ENCODE assay signal across 10 mouse cellular contexts in the genomic region with DNA sequence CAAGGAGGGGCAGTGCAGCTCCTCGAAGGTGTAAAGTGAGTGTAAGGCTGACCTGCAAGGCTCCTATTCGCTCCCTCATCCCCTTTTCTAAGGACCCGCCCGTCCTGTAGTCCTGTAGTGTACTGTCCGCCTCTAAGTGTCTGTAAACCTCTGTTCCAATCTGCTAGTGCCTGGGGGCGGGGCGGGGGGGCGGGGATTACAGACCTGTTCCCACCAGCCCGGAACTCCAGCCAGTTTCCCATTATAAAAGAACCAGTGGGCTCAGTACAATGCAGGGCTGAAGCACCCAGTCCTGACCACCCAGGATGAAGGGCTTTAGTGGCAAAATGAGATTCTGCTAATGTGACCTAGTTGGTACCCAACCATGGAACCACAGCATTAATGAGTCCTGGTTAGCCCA. TPM values are rescaled to one million over a fixed set of nuclear protein-coding genes. Genes with fewer than 3 reads are reported as not detected.
DNase-seq lines count a peak whose midpoint lies in the region; ATAC-seq lines count a peak whose summit lies in the region.
"Had no signal": no experiment of that assay in that cellular context is flagged by ENCODE, and none has a peak within 500 bp of the region (broad histone marks: within the 10 kb centered on the region; RNA-seq: fewer than 3 reads in every experiment).

No protein-coding gene starts in this region.

- peak overlapping the region; percentile 33 for H3K4me3 ChIP-seq in heart, embryonic 12.5 days
- H3K4me3 ChIP-seq in hindbrain, embryonic 11.5 days (ENCODE audit: low read depth, low read length), result no peak overlapping the region
- no peak overlapping the region for H3K4me3 ChIP-seq in midbrain, embryonic 12.5 days

- no peak for DNase-seq in heart, postnatal 14 days
- DNase-seq in ZHBTc4 (ENCODE audit: low read depth, low spot score), result peak; percentile 84
- no peak for DNase-seq in hindbrain, embryonic 11.5 days (ENCODE audit: low spot score)
- no peak for DNase-seq in urinary bladder, postnatal 14 days (ENCODE audit: low spot score)
- DNase-seq in right cerebral cortex, postnatal 25 days, result no peak
- no peak for DNase-seq in adrenal gland, postnatal 14 days
- DNase-seq: cerebellum, adult 18-20 months had no signal

- WGBS in heart, embryonic 12.5 days, result 22% methylated on average over 9 of the region's 9 CpGs
- 34% methylated on average over 9 of the region's 9 CpGs for WGBS in hindbrain, embryonic 11.5 days
- 35% methylated on average over 9 of the region's 9 CpGs for WGBS in midbrain, embryonic 12.5 days

- intact Hi-C loops in heart, postnatal 14 days (cut with DNase I), result loop anchor here (10.0 kb wide), 1 partner anchor 266 kb away; a partner anchor contains a TSS

- H3K27me3 ChIP-seq in heart, embryonic 12.5 days (replicated peaks), result no peaks in the 10 kb centered on the region
- no peaks in the 10 kb centered on the region for H3K27me3 ChIP-seq in hindbrain, embryonic 11.5 days (ENCODE audit: control insufficient read depth, insufficient read depth, low read length)
- no peaks in the 10 kb centered on the region for H3K27me3 ChIP-seq in midbrain, embryonic 12.5 days
- H3K27me3 ChIP-seq: CH12.LX had no signal

- H3K27ac ChIP-seq in heart, embryonic 12.5 days (ENCODE audit: poor library complexity, severe bottlenecking), result peak overlapping the region; percentile 36; the same call in 1 of the 2 replicates
- 0 out of 2 replicates have a peak overlapping the region, but pooled peaks have one; percentile 10 for H3K27ac ChIP-seq in hindbrain, embryonic 11.5 days (ENCODE audit: low read depth, low read length)
- peak overlapping the region; percentile 54; the same call in 1 of the 2 replicates for H3K27ac ChIP-seq in midbrain, embryonic 12.5 days (replicated peaks)

- H3K36me3 ChIP-seq in heart, embryonic 12.5 days, result peaks cover 21% of the 10 kb centered on the region
- H3K36me3 ChIP-seq in hindbrain, embryonic 11.5 days (ENCODE audit: control insufficient read depth, insufficient read depth, low read length), result no peaks in the 10 kb centered on the region
- H3K36me3 ChIP-seq in midbrain, embryonic 12.5 days, result peaks cover 5% of the 10 kb centered on the region

- 0 out of 2 replicates have a peak, but pooled peaks have one; percentile 40 for ATAC-seq in heart, embryonic 12.5 days (ENCODE audit: insufficient number of reproducible peaks, low FRiP score)
- ATAC-seq in hindbrain, embryonic 11.5 days (ENCODE audit: low FRiP score), result no peak
- ATAC-seq in midbrain, embryonic 12.5 days (ENCODE audit: low FRiP score, low read depth), result peak; percentile 47

- H3K9me3 ChIP-seq in heart, embryonic 12.5 days (replicated peaks), result no peaks in the 10 kb centered on the region
- H3K9me3 ChIP-seq in hindbrain, embryonic 11.5 days (ENCODE audit: control insufficient read depth, low read length), result no peaks in the 10 kb centered on the region
- no peaks in the 10 kb centered on the region for H3K9me3 ChIP-seq in midbrain, embryonic 12.5 days

- peaks cover 32% of the 10 kb centered on the region for H3K4me1 ChIP-seq in heart, embryonic 12.5 days (replicated peaks)
- no peaks in the 10 kb centered on the region for H3K4me1 ChIP-seq in hindbrain, embryonic 11.5 days (replicated peaks; ENCODE audit: control insufficient read depth, insufficient read depth, low read length)
- peaks cover 8% of the 10 kb centered on the region for H3K4me1 ChIP-seq in midbrain, embryonic 12.5 days

- no peak overlapping the region for H3K9ac ChIP-seq in heart, embryonic 12.5 days
- H3K9ac ChIP-seq in hindbrain, embryonic 11.5 days (ENCODE audit: low read depth, low read length), result no peak overlapping the region
- H3K9ac ChIP-seq in midbrain, embryonic 12.5 days (replicated peaks), result no peak overlapping the region

- H3K4me2 ChIP-seq in heart, embryonic 12.5 days, result peak overlapping the region; percentile 56
- H3K4me2 ChIP-seq in hindbrain, embryonic 11.5 days (replicated peaks; ENCODE audit: low read depth, low read length), result no peak overlapping the region; the same call in 1 of the 2 replicates
- H3K4me2 ChIP-seq in midbrain, embryonic 12.5 days (replicated peaks), result no peak overlapping the region

RNA-seq across cellular contexts. Expression of a gene that starts 6.4 kb away (rescaled TPM):
- 51.3 and 52.2 TPM in 2 replicates for polyA plus RNA-seq in heart, embryonic 12.5 days (2016; fragmentation: Nextera tagmentation; extraction: Ambion mirVana)
- 10 to 100 TPM; 32.9 to 33.2 TPM for total RNA-seq in heart, postnatal 14 days (2021)
- 33.4 and 35.4 TPM in 2 replicates for polyA plus RNA-seq in hindbrain, embryonic 11.5 days (2014; fragmentation: Nextera tagmentation; extraction: Ambion mirVana)
- 29.5 and 33.5 TPM in 2 replicates for polyA plus RNA-seq in midbrain, embryonic 12.5 days (2016; fragmentation: Nextera tagmentation; extraction: Ambion mirVana)
- 83.9 and 86.1 TPM in 2 replicates for total RNA-seq in adrenal gland, postnatal 14 days (2021)

RNA-seq across cellular contexts. Expression of a gene that starts 12.5 kb away (rescaled TPM):
- not detected in 2 replicates for polyA plus RNA-seq in heart, embryonic 12.5 days (2016; fragmentation: Nextera tagmentation; extraction: Ambion mirVana)
- not detected for total RNA-seq in heart, postnatal 14 days (2021)
- polyA plus RNA-seq in hindbrain, embryonic 11.5 days (2014; fragmentation: Nextera tagmentation; extraction: Ambion mirVana), result not detected in 2 replicates
- not detected in 2 replicates for polyA plus RNA-seq in midbrain, embryonic 12.5 days (2016; fragmentation: Nextera tagmentation; extraction: Ambion mirVana)
- total RNA-seq in adrenal gland, postnatal 14 days (2021), result 0.59 TPM in 1 of 2 replicates, not detected in the other
- total RNA-seq: CH12.LX had no signal

RNA-seq across cellular contexts. Expression of a gene that starts 27.0 kb away (rescaled TPM):
- 40.1 and 42.6 TPM in 2 replicates for polyA plus RNA-seq in heart, embryonic 12.5 days (2016; fragmentation: Nextera tagmentation; extraction: Ambion mirVana)
- total RNA-seq in heart, postnatal 14 days (2021), result 10 to 100 TPM; 86.4 to 94.7 TPM
- 8.6 and 9.0 TPM in 2 replicates for polyA plus RNA-seq in hindbrain, embryonic 11.5 days (2014; fragmentation: Nextera tagmentation; extraction: Ambion mirVana)
- polyA plus RNA-seq in midbrain, embryonic 12.5 days (2016; fragmentation: Nextera tagmentation; extraction: Ambion mirVana), result 7.9 and 9.1 TPM in 2 replicates
- total RNA-seq in adrenal gland, postnatal 14 days (2021), result 105 and 106 TPM in 2 replicates
